Mouse (Mus musculus): ENCODE data around the gene Zfp408. TPM values are rescaled to one million over a fixed set of nuclear protein-coding genes. Genes with fewer than 3 reads are reported as not detected.

Gene Zfp408
- polyA plus RNA-seq, 1 experiment = 11.8 TPM

GRCm38 (mm10) chr2:91674895-91675294 is 25.3 kb upstream of the Zfp408 start:
- H3K4me3 ChIP-seq = no peak overlapping the region
- H3K36me3 ChIP-seq (ENCODE audit: control insufficient read depth, insufficient read depth) = peaks cover 31% of the 10 kb centered on the region
- no peak overlapping the region for H3K4me2 ChIP-seq (ENCODE audit: low read depth)
- no peaks in the 10 kb centered on the region for H3K27me3 ChIP-seq (ENCODE audit: control insufficient read depth, insufficient read depth, insufficient read length)
- H3ac ChIP-seq (ENCODE audit: control insufficient read depth, insufficient read length) = no peak overlapping the region
- TF ChIP-seq POLR2AphosphoS2 (IDR thresholded peaks at IDR 0.05; ENCODE audit: insufficient read length, low read depth) (no peak), TCF12 (IDR thresholded peaks at IDR 0.05; ENCODE audit: insufficient read depth, poor library complexity, severe bottlenecking) (no peak), USF1 (IDR thresholded peaks at IDR 0.05; ENCODE audit: low read depth) (no peak), MYOG (IDR thresholded peaks at IDR 0.05; ENCODE audit: control insufficient read depth in 1 of 3, insufficient read depth in 1 of 3, insufficient read length in 2 of 3, low read depth in 2 of 3) (peak; percentile 27 to 93 (median 66)), SRF (IDR thresholded peaks at IDR 0.05; ENCODE audit: control insufficient read depth, insufficient read length, low read depth) (no peak), CEBPB (IDR thresholded peaks at IDR 0.05; ENCODE audit: insufficient read depth, poor library complexity, severe bottlenecking) (no peak), MYOD1 (IDR thresholded peaks at IDR 0.05; ENCODE audit: control insufficient read depth in 1 of 3, insufficient read length in 2 of 3, low read depth in 2 of 3) (peak; percentile 45 to 94 (median 93)), TCF3 (IDR thresholded peaks at IDR 0.05; ENCODE audit: insufficient read length, low read depth) (peak; percentile 66), E2F4 (IDR thresholded peaks at IDR 0.05; ENCODE audit: insufficient read depth) (no peak), MAX (IDR thresholded peaks at IDR 0.05; ENCODE audit: low read depth) (no peak), POLR2A (IDR thresholded peaks at IDR 0.05; ENCODE audit: insufficient read length, low read depth) (no peak), REST (IDR thresholded peaks at IDR 0.05; ENCODE audit: insufficient read depth, insufficient read length) (no peak)
- H3K79me2 ChIP-seq (ENCODE audit: control insufficient read depth, insufficient read depth) = no peaks in the 10 kb centered on the region

GRCm38 (mm10) chr2:91673587-91673986 is 24.0 kb upstream of the Zfp408 start:
- Histone ChIP-seq H3K27me3 (ENCODE audit: control insufficient read depth, insufficient read depth, insufficient read length) (no peaks in the 10 kb centered on the region), H3ac (ENCODE audit: control insufficient read depth, insufficient read length) (no peak overlapping the region), H3K4me3 (no peak overlapping the region), H3K4me2 (ENCODE audit: low read depth) (no peak overlapping the region), H3K36me3 (ENCODE audit: control insufficient read depth, insufficient read depth) (peaks cover 38% of the 10 kb centered on the region), H3K79me2 (ENCODE audit: control insufficient read depth, insufficient read depth) (no peaks in the 10 kb centered on the region)
- no peak for TF ChIP-seq MAX (IDR thresholded peaks at IDR 0.05; ENCODE audit: low read depth)
- no peak for TF ChIP-seq POLR2A (IDR thresholded peaks at IDR 0.05; ENCODE audit: insufficient read length, low read depth)
- no peak for TF ChIP-seq SRF (IDR thresholded peaks at IDR 0.05; ENCODE audit: control insufficient read depth, insufficient read length, low read depth)
- TF ChIP-seq MYOD1 (IDR thresholded peaks at IDR 0.05; ENCODE audit: control insufficient read depth in 1 of 3, insufficient read length in 2 of 3, low read depth in 2 of 3) = no peak
- no peak for TF ChIP-seq REST (IDR thresholded peaks at IDR 0.05; ENCODE audit: insufficient read depth, insufficient read length)
- TF ChIP-seq TCF12 (IDR thresholded peaks at IDR 0.05; ENCODE audit: insufficient read depth, poor library complexity, severe bottlenecking) = no peak
- no peak for TF ChIP-seq USF1 (IDR thresholded peaks at IDR 0.05; ENCODE audit: low read depth)
- no peak for TF ChIP-seq TCF3 (IDR thresholded peaks at IDR 0.05; ENCODE audit: insufficient read length, low read depth)
- TF ChIP-seq E2F4 (IDR thresholded peaks at IDR 0.05; ENCODE audit: insufficient read depth) = no peak
- TF ChIP-seq MYOG (IDR thresholded peaks at IDR 0.05; ENCODE audit: control insufficient read depth in 1 of 3, insufficient read depth in 1 of 3, insufficient read length in 2 of 3, low read depth in 2 of 3) = no peak
- TF ChIP-seq CEBPB (IDR thresholded peaks at IDR 0.05; ENCODE audit: insufficient read depth, poor library complexity, severe bottlenecking) = no peak
- TF ChIP-seq POLR2AphosphoS2 (IDR thresholded peaks at IDR 0.05; ENCODE audit: insufficient read length, low read depth) = no peak

- Histone ChIP-seq H3K4me3 (no peak overlapping the region), H3ac (ENCODE audit: control insufficient read depth, insufficient read length) (no peak overlapping the region), H3K36me3 (ENCODE audit: control insufficient read depth, insufficient read depth) (peaks cover 50% of the 10 kb centered on the region), H3K27me3 (ENCODE audit: control insufficient read depth, insufficient read depth, insufficient read length) (no peaks in the 10 kb centered on the region), H3K79me2 (ENCODE audit: control insufficient read depth, insufficient read depth) (no peaks in the 10 kb centered on the region), H3K4me2 (ENCODE audit: low read depth) (no peak overlapping the region)
- TF ChIP-seq SRF (IDR thresholded peaks at IDR 0.05; ENCODE audit: control insufficient read depth, insufficient read length, low read depth) (no peak), MYOD1 (IDR thresholded peaks at IDR 0.05; ENCODE audit: control insufficient read depth in 1 of 3, insufficient read length in 2 of 3, low read depth in 2 of 3) (no peak), POLR2AphosphoS2 (IDR thresholded peaks at IDR 0.05; ENCODE audit: insufficient read length, low read depth) (no peak), REST (IDR thresholded peaks at IDR 0.05; ENCODE audit: insufficient read depth, insufficient read length) (no peak), USF1 (IDR thresholded peaks at IDR 0.05; ENCODE audit: low read depth) (no peak), CEBPB (IDR thresholded peaks at IDR 0.05; ENCODE audit: insufficient read depth, poor library complexity, severe bottlenecking) (no peak), POLR2A (IDR thresholded peaks at IDR 0.05; ENCODE audit: insufficient read length, low read depth) (no peak), MYOG (IDR thresholded peaks at IDR 0.05; ENCODE audit: control insufficient read depth in 1 of 3, insufficient read depth in 1 of 3, insufficient read length in 2 of 3, low read depth in 2 of 3) (no peak), MAX (IDR thresholded peaks at IDR 0.05; ENCODE audit: low read depth) (no peak), E2F4 (IDR thresholded peaks at IDR 0.05; ENCODE audit: insufficient read depth) (no peak), TCF3 (IDR thresholded peaks at IDR 0.05; ENCODE audit: insufficient read length, low read depth) (no peak), TCF12 (IDR thresholded peaks at IDR 0.05; ENCODE audit: insufficient read depth, poor library complexity, severe bottlenecking) (no peak)
Measured at GRCm38 (mm10) chr2:91670038-91670437, 20.4 kb upstream of the Zfp408 start.

- Histone ChIP-seq H3K79me2 (ENCODE audit: control insufficient read depth, insufficient read depth) (no peaks in the 10 kb centered on the region), H3K27me3 (ENCODE audit: control insufficient read depth, insufficient read depth, insufficient read length) (no peaks in the 10 kb centered on the region), H3K36me3 (ENCODE audit: control insufficient read depth, insufficient read depth) (peaks cover 52% of the 10 kb centered on the region), H3K4me3 (no peak overlapping the region), H3K4me2 (ENCODE audit: low read depth) (no peak overlapping the region), H3ac (ENCODE audit: control insufficient read depth, insufficient read length) (no peak overlapping the region)
- TF ChIP-seq REST (IDR thresholded peaks at IDR 0.05; ENCODE audit: insufficient read depth, insufficient read length) = no peak
- no peak for TF ChIP-seq POLR2AphosphoS2 (IDR thresholded peaks at IDR 0.05; ENCODE audit: insufficient read length, low read depth)
- no peak for TF ChIP-seq TCF3 (IDR thresholded peaks at IDR 0.05; ENCODE audit: insufficient read length, low read depth)
- TF ChIP-seq E2F4 (IDR thresholded peaks at IDR 0.05; ENCODE audit: insufficient read depth) = no peak
- TF ChIP-seq SRF (IDR thresholded peaks at IDR 0.05; ENCODE audit: control insufficient read depth, insufficient read length, low read depth) = no peak
- TF ChIP-seq USF1 (IDR thresholded peaks at IDR 0.05; ENCODE audit: low read depth) = no peak
- TF ChIP-seq MAX (IDR thresholded peaks at IDR 0.05; ENCODE audit: low read depth) = no peak
Measured at GRCm38 (mm10) chr2:91669326-91669725, 19.7 kb upstream of the Zfp408 start.
